Mouse (Mus musculus) heart, embryonic 12.5 days (tissue): ENCODE data around the gene Pappa2. TPM values are rescaled to one million over a fixed set of nuclear protein-coding genes. Genes with fewer than 3 reads are reported as not detected.

Experiments used
- ATAC-seq: fragments of 200-750 bp; cut with Nextera tagmentation; 2 replicates; pipeline ENCODE4 v1.8.0; 2017; ENCODE audit warnings: moderate TSS enrichment, moderate library complexity; ENCODE audit not compliant: insufficient number of reproducible peaks, low FRiP score
- H3K27ac ChIP-seq: fragments of 300-500 bp; sonication (generic); 2 replicates; pipeline ENCODE4 v1.5.1; 2016; ENCODE audit warnings: mild to moderate bottlenecking, moderate library complexity; ENCODE audit not compliant: poor library complexity, severe bottlenecking
- H3K27me3 ChIP-seq: fragments of 300-500 bp; sonication (generic); replicated peaks from 2 replicates; pipeline ENCODE4 v1.6.1; 2016; ENCODE audit warnings: mild to moderate bottlenecking, moderate library complexity
- H3K36me3 ChIP-seq: fragments of 300-500 bp; sonication (generic); 2 replicates; pipeline ENCODE4 v1.6.1; 2016; ENCODE audit warnings: mild to moderate bottlenecking, moderate library complexity
- H3K4me1 ChIP-seq: fragments of 300-500 bp; sonication (generic); replicated peaks from 2 replicates; pipeline ENCODE4 v1.6.1; 2016; ENCODE audit warnings: mild to moderate bottlenecking
- H3K4me2 ChIP-seq: fragments of 300-500 bp; sonication (generic); 2 replicates; pipeline ENCODE4 v1.6.1; 2016; ENCODE audit warnings: mild to moderate bottlenecking, moderate library complexity
- H3K4me3 ChIP-seq: fragments of 300-500 bp; sonication (generic); 2 replicates; pipeline ENCODE4 v1.5.1; 2016; ENCODE audit warnings: mild to moderate bottlenecking
- H3K9ac ChIP-seq: fragments of 300-500 bp; sonication (generic); 2 replicates; pipeline ENCODE4 v1.6.1; 2016; ENCODE audit warnings: mild to moderate bottlenecking, moderate library complexity
- H3K9me3 ChIP-seq: fragments of 300-500 bp; sonication (generic); replicated peaks from 2 replicates; pipeline ENCODE4 v1.6.1; 2016; ENCODE audit warnings: mild to moderate bottlenecking, moderate library complexity
- WGBS: fragments of 180-500 bp; shearing (Covaris S2); methylation state at CpG from one replicate; pipeline ENCODE4 v1.1.7; 2016; 5-methylcytosine and 5-hydroxymethylcytosine counted together
- polyA plus RNA-seq: library from polyadenylated mRNA; unstranded; fragments of >200 nt; fragmentation: Nextera tagmentation; extraction: Ambion mirVana; gene quantifications from 2 replicates; pipeline ENCODE4 v1.2.1, GENCODE M21; 2016

The Pappa2 gene
- polyA plus RNA-seq, 1 experiment from 2014 or later, result 0.24 TPM

DNA sequence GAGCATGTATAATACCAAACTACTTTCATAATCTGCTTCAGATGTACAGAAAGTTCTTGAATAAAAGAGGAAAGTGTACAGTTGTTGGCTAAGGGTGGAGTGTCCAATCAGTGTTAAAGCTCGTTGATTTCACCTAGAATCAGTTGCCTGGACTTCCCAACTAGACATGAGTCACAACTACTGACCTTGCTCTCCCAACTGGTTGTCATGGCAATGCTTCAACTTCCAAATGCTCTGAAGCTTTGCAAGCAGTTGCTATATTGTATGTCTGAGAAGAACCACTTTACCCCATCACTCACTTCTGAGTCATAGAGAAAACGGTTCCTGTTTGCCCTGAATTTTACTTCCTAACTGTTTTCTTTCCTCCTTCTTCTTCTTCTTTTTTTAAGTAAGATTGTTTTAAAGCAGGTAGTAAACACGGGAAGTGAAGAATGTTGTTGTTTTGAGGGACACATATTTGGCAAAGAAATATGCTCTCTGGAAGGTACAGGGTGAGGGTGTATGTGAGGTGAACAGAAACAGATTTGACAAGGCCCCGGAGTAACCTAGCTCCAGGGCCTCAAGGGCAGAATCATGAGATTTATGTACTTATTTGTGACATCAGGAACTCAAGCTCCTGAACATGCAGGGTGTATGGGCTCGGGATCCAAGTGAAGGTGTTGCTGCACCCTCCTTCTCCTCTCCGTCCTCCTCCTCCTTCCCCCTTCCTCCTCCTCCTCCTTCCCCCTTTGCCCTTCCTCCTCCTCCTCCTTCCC, 32.1 kb downstream of the Pappa2 start:
- Histone ChIP-seq H3K4me2 (no peak overlapping the region), H3K27me3 (no peaks in the 10 kb centered on the region), H3K36me3 (no peaks in the 10 kb centered on the region), H3K4me3 (no peak overlapping the region), H3K4me1 (no peaks in the 10 kb centered on the region), H3K9me3 (no peaks in the 10 kb centered on the region), H3K27ac (no peak overlapping the region), H3K9ac (no peak overlapping the region)
- WGBS, result 68% methylated on average over 6 of the region's 6 CpGs
- ATAC-seq, result no peak

GRCm38 (mm10) chr1:158944936-158945335, 35.4 kb downstream of the Pappa2 start:
- Histone ChIP-seq H3K4me1 (no peaks in the 10 kb centered on the region), H3K4me3 (no peak overlapping the region), H3K4me2 (no peak overlapping the region), H3K9me3 (no peaks in the 10 kb centered on the region), H3K27me3 (no peaks in the 10 kb centered on the region), H3K36me3 (no peaks in the 10 kb centered on the region), H3K27ac (no peak overlapping the region), H3K9ac (no peak overlapping the region)
- 38% methylated on average over 4 of the region's 4 CpGs for WGBS
- ATAC-seq, result no peak

- ATAC-seq, result no peak
- Histone ChIP-seq H3K4me1 (no peaks in the 10 kb centered on the region), H3K9me3 (no peaks in the 10 kb centered on the region), H3K4me3 (no peak overlapping the region), H3K4me2 (no peak overlapping the region), H3K27ac (no peak overlapping the region), H3K9ac (no peak overlapping the region), H3K36me3 (no peaks in the 10 kb centered on the region), H3K27me3 (no peaks in the 10 kb centered on the region)
- WGBS, result 60% methylated on average over 3 of the region's 3 CpGs
Measured at GRCm38 (mm10) chr1:158942864-158943263, 37.4 kb downstream of the Pappa2 start.

- no peaks in the 10 kb centered on the region for H3K27me3 ChIP-seq
- no peak for ATAC-seq
- WGBS, result 75% methylated on average over 3 of the region's 3 CpGs
- H3K9ac ChIP-seq, result no peak overlapping the region
- H3K36me3 ChIP-seq, result no peaks in the 10 kb centered on the region
- no peak overlapping the region for H3K4me2 ChIP-seq
- no peaks in the 10 kb centered on the region for H3K4me1 ChIP-seq
- H3K9me3 ChIP-seq, result no peaks in the 10 kb centered on the region
- no peak overlapping the region for H3K27ac ChIP-seq
- no peak overlapping the region for H3K4me3 ChIP-seq
Measured at GRCm38 (mm10) chr1:158940966-158941365, 39.3 kb downstream of the Pappa2 start.

DNA sequence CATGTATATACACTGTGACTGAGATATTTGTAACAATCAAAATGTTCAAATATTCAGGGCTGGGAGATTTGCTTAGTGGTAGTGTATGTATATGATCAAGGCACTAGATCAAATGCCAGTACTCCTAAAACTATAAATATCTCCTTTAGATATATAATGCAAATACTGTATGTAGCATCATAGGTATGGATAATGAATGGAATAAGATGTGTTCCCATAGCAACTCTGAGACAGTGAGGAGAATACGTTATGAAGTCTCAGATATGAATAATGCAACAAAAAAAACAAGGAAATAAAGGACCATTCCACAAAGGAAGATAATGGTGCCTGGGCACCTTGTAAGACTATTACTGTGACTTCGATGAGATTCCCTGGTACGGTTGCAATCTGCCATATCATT, 45.8 kb downstream of the Pappa2 start:
- 81% methylated on average over 3 of the region's 3 CpGs for WGBS
- no peaks in the 10 kb centered on the region for H3K4me1 ChIP-seq
- no peak overlapping the region for H3K9ac ChIP-seq
- H3K4me2 ChIP-seq, result no peak overlapping the region
- no peaks in the 10 kb centered on the region for H3K27me3 ChIP-seq
- no peak overlapping the region for H3K27ac ChIP-seq
- no peaks in the 10 kb centered on the region for H3K36me3 ChIP-seq
- no peak overlapping the region for H3K4me3 ChIP-seq
- ATAC-seq, result no peak
- no peaks in the 10 kb centered on the region for H3K9me3 ChIP-seq

GRCm38 (mm10) chr1:158931202-158931827, 49.0 kb downstream of the Pappa2 start:
- Histone ChIP-seq H3K4me1 (no peaks in the 10 kb centered on the region), H3K9ac (no peak overlapping the region), H3K27ac (no peak overlapping the region), H3K9me3 (no peaks in the 10 kb centered on the region), H3K4me2 (no peak overlapping the region), H3K4me3 (no peak overlapping the region), H3K27me3 (no peaks in the 10 kb centered on the region), H3K36me3 (no peaks in the 10 kb centered on the region)
- ATAC-seq, result no peak
- WGBS, result 72% methylated on average over 6 of the region's 6 CpGs

DNA sequence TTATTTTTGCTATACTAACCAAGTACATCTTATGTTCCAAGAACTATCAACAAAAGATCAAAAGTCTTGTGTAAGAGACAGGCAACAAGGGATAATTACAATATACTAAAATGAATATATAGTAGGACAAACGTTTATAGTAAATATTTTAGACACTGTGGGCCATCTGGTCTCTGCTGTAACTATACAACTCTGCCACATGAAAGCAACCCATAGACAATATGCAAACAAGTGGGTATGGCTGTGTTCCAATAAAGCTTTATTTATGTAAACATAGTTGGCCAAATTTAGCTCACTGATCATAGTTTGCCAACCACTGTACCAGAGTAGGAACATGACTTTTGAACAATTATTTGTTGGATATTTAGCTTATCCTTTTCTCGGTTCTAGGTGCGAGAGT, 50.9 kb downstream of the Pappa2 start:
- Histone ChIP-seq H3K9ac (no peak overlapping the region), H3K4me1 (no peaks in the 10 kb centered on the region), H3K27me3 (no peaks in the 10 kb centered on the region), H3K4me2 (no peak overlapping the region), H3K4me3 (no peak overlapping the region), H3K36me3 (no peaks in the 10 kb centered on the region), H3K27ac (no peak overlapping the region), H3K9me3 (no peaks in the 10 kb centered on the region)
- WGBS, result 74% methylated on average over 3 of the region's 3 CpGs
- ATAC-seq, result no peak

- 58% methylated on average over 5 of the region's 5 CpGs for WGBS
- ATAC-seq, result no peak
- no peaks in the 10 kb centered on the region for H3K36me3 ChIP-seq
- no peak overlapping the region for H3K27ac ChIP-seq
- H3K4me2 ChIP-seq, result no peak overlapping the region
- H3K4me3 ChIP-seq, result no peak overlapping the region
- no peaks in the 10 kb centered on the region for H3K9me3 ChIP-seq
- no peaks in the 10 kb centered on the region for H3K4me1 ChIP-seq
- H3K9ac ChIP-seq, result no peak overlapping the region
- no peaks in the 10 kb centered on the region for H3K27me3 ChIP-seq
Measured at GRCm38 (mm10) chr1:158920451-158920850, 59.8 kb downstream of the Pappa2 start.

GRCm38 (mm10) chr1:158918890-158919289, 61.4 kb downstream of the Pappa2 start:
- H3K27me3 ChIP-seq, result no peaks in the 10 kb centered on the region
- no peak overlapping the region for H3K4me2 ChIP-seq
- H3K9ac ChIP-seq, result no peak overlapping the region
- H3K9me3 ChIP-seq, result no peaks in the 10 kb centered on the region
- 56% methylated on average over 3 of the region's 3 CpGs for WGBS
- H3K4me1 ChIP-seq, result no peaks in the 10 kb centered on the region
- no peaks in the 10 kb centered on the region for H3K36me3 ChIP-seq
- ATAC-seq, result no peak
- no peak overlapping the region for H3K4me3 ChIP-seq
- H3K27ac ChIP-seq, result no peak overlapping the region

- no peak for ATAC-seq
Measured at GRCm38 (mm10) chr1:158917067-158917466, 63.2 kb downstream of the Pappa2 start.

DNA sequence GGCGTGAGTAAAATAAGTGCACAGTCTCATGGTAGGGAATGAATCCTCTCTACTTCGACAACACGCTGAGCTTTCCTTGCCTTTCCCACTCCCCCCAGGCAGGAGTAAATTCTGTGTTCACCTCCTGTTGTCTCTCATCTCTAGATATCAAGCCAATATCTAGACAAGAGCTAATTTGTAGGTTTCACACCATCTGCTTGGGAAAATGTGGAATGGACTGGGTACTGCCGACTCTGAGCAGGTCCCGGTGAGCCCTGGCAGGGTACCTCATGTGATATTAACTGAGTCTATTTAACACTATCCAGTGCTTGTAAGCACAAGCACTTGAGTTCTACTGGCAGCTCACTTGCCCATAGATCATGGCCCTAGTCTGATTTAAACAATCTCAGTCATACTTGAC, 64.7 kb downstream of the Pappa2 start:
- Histone ChIP-seq H3K4me2 (no peak overlapping the region), H3K9me3 (no peaks in the 10 kb centered on the region), H3K4me3 (no peak overlapping the region), H3K9ac (no peak overlapping the region), H3K27ac (no peak overlapping the region), H3K27me3 (no peaks in the 10 kb centered on the region), H3K4me1 (no peaks in the 10 kb centered on the region), H3K36me3 (no peaks in the 10 kb centered on the region)
- no peak for ATAC-seq
- 84% methylated on average over 5 of the region's 5 CpGs for WGBS

More at GRCm38 (mm10) chr1:158917067-158917466, 63.2 kb downstream of the Pappa2 start:
- H3K4me1 ChIP-seq, result no peaks in the 10 kb centered on the region
- no peaks in the 10 kb centered on the region for H3K27me3 ChIP-seq
- no peak overlapping the region for H3K9ac ChIP-seq
- H3K36me3 ChIP-seq, result no peaks in the 10 kb centered on the region
- H3K4me3 ChIP-seq, result no peak overlapping the region
- 77% methylated on average over 3 of the region's 3 CpGs for WGBS
- no peaks in the 10 kb centered on the region for H3K9me3 ChIP-seq
- no peak overlapping the region for H3K27ac ChIP-seq
- no peak overlapping the region for H3K4me2 ChIP-seq

DNA sequence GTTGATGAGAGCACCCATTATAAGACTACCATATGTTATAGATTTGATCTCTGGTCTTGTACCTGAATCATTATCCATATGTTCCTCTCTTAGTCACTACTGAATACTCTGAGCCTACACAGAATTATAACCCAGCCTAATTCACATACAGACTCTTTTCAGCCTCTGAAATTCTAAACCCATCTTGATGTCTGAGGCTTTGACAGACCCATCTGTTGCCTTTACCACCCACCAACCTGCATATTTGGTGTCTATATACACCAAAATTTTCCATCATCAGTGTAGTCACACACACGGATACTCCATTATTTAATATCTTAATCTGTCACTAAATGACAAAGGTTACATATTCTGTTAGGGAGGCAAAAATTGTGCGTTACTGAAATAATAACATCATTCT, 69.6 kb downstream of the Pappa2 start:
- H3K9me3 ChIP-seq, result no peaks in the 10 kb centered on the region
- no peaks in the 10 kb centered on the region for H3K4me1 ChIP-seq
- no peak overlapping the region for H3K27ac ChIP-seq
- H3K9ac ChIP-seq, result no peak overlapping the region
- ATAC-seq, result no peak
- H3K4me3 ChIP-seq, result no peak overlapping the region
- H3K4me2 ChIP-seq, result no peak overlapping the region
- 74% methylated on average over 2 of the region's 2 CpGs for WGBS
- H3K27me3 ChIP-seq, result no peaks in the 10 kb centered on the region
- no peaks in the 10 kb centered on the region for H3K36me3 ChIP-seq
